ENCODE assay signal across 8 mouse cellular contexts in the genomic region with DNA sequence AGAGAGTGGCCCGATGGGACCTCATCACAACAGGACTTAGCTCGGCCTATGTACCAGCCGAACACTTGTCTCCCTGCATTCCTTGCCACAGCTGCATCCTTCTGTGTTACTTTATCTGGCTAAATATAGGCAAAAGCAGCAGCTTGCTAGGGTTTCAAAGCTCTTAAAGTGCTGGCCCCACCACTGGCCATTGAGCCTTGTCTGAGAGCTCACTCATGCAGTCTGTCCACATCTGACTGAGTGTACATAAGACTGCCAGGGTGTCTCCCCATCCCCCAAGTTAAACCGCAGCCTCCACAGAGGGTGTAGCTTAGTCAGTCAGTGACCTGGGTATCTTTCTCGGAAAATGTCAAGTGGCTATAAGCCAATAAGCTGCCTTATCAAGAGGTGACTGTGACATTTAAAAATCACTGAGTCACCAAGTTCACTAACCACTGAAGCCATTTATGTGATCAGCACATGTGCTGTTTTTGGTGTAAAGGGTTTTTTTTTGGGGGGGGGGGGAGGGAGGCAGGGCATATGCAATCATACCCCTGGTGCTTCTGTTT. TPM values are rescaled to one million over a fixed set of nuclear protein-coding genes. Genes with fewer than 3 reads are reported as not detected.
DNase-seq lines count a peak whose midpoint lies in the region; ATAC-seq and TF ChIP-seq lines count a peak whose summit lies in the region.

No protein-coding gene starts in this region.

- H3K9ac ChIP-seq in lung, embryonic 14.5 days, result no peak overlapping the region

- no peak overlapping the region for H3K4me2 ChIP-seq in lung, embryonic 14.5 days

- peak; percentile 42 for DNase-seq in lung, embryonic 14.5 days
- DNase-seq in lung, adult 2 months, result no peak
- DNase-seq in heart, postnatal 14 days, result peak; percentile 5 to 6
- DNase-seq in naive thymus-derived CD4-positive, alpha-beta T cell, adult 2 months (ENCODE audit: low read depth), result peak; percentile 45
- no peak for DNase-seq in midbrain, embryonic 10.5 days (ENCODE audit: low spot score)
- no peak for DNase-seq in thymus, adult 2 months
- DNase-seq in layer of hippocampus, adult 8-10 months (ENCODE audit: low spot score in 2 of 2), result no peak

- ATAC-seq in lung, embryonic 14.5 days (ENCODE audit: insufficient read depth), result peak; percentile 85
- peak; percentile 67 for ATAC-seq in activated CD4-positive, CD25-positive, alpha-beta regulatory T cell, adult 4 months

- intact Hi-C loops in heart, postnatal 14 days (cut with DNase I), result no loop called here

- no peaks in the 10 kb centered on the region for H3K27me3 ChIP-seq in lung, embryonic 14.5 days (ENCODE audit: insufficient read depth, low read length)
- H3K27me3 ChIP-seq in midbrain, embryonic 10.5 days (ENCODE audit: low read depth, poor library complexity, severe bottlenecking), result no peaks in the 10 kb centered on the region
- H3K27me3 ChIP-seq in thymus, adult 2 months (ENCODE audit: control insufficient read depth, insufficient read depth, low read length), result no peaks in the 10 kb centered on the region

- H3K9me3 ChIP-seq in lung, embryonic 14.5 days (ENCODE audit: low read depth, low read length), result no peaks in the 10 kb centered on the region
- H3K9me3 ChIP-seq in midbrain, embryonic 10.5 days (replicated peaks), result no peaks in the 10 kb centered on the region

- H3K36me3 ChIP-seq in lung, embryonic 14.5 days (ENCODE audit: insufficient read depth), result no peaks in the 10 kb centered on the region
- no peaks in the 10 kb centered on the region for H3K36me3 ChIP-seq in midbrain, embryonic 10.5 days
- no peaks in the 10 kb centered on the region for H3K36me3 ChIP-seq in thymus, adult 2 months (ENCODE audit: control insufficient read depth, insufficient read depth, low read length)

- no peak overlapping the region for H3K4me3 ChIP-seq in lung, embryonic 14.5 days (ENCODE audit: low read depth, low read length)
- no peak overlapping the region for H3K4me3 ChIP-seq in lung, adult 2 months (replicated peaks; ENCODE audit: extremely low read depth, low read depth, low read length)
- H3K4me3 ChIP-seq in midbrain, embryonic 10.5 days, result no peak overlapping the region
- no peak overlapping the region for H3K4me3 ChIP-seq in thymus, adult 2 months (ENCODE audit: control insufficient read depth, insufficient read depth, low read length)

- 0 out of 2 replicates have a peak overlapping the region, but pooled peaks have one; percentile 8 for H3K27ac ChIP-seq in lung, embryonic 14.5 days (ENCODE audit: low read depth)
- H3K27ac ChIP-seq in midbrain, embryonic 10.5 days (replicated peaks), result no peak overlapping the region
- H3K27ac ChIP-seq in thymus, adult 2 months (ENCODE audit: control insufficient read depth, insufficient read depth, low read length), result no peak overlapping the region

- H3K4me1 ChIP-seq in lung, embryonic 14.5 days (ENCODE audit: insufficient read depth), result no peaks in the 10 kb centered on the region
- no peaks in the 10 kb centered on the region for H3K4me1 ChIP-seq in lung, adult 2 months (ENCODE audit: control insufficient read depth, insufficient read depth, low read length)
- no peaks in the 10 kb centered on the region for H3K4me1 ChIP-seq in midbrain, embryonic 10.5 days
- peaks cover 10% of the 10 kb centered on the region for H3K4me1 ChIP-seq in thymus, adult 2 months (replicated peaks; ENCODE audit: control insufficient read depth, insufficient read depth, low read length)

- no peak for TF ChIP-seq POLR2A in lung, adult 2 months (IDR thresholded peaks at IDR 0.05; ENCODE audit: borderline replicate concordance, extremely low read depth, low read depth, low read length)
- TF ChIP-seq POLR2A in thymus, adult 2 months (IDR thresholded peaks at IDR 0.05; ENCODE audit: control insufficient read depth, extremely low read depth, insufficient read depth, low read length, poor library complexity), result no peak

- 38% methylated on average over 5 of the region's 5 CpGs for WGBS in lung, embryonic 14.5 days
- WGBS in lung, adult 2 months, result 41% methylated on average over 5 of the region's 5 CpGs
- 80% methylated on average over 5 of the region's 5 CpGs for WGBS in midbrain, embryonic 10.5 days
- WGBS in thymus, adult 2 months, result 23% methylated on average over 5 of the region's 5 CpGs

- TF ChIP-seq CTCF in lung, embryonic 14.5 days (IDR thresholded peaks at IDR 0.05; ENCODE audit: low read depth), result no peak
- TF ChIP-seq CTCF in lung, adult 2 months (IDR thresholded peaks at IDR 0.05; ENCODE audit: insufficient read depth, low read length), result no peak
- no peak for TF ChIP-seq CTCF in thymus, adult 2 months (IDR thresholded peaks at IDR 0.05; ENCODE audit: borderline replicate concordance, control insufficient read depth, extremely low read depth, insufficient read depth, low read length, poor library complexity)

RNA-seq across cellular contexts. Expression of gene Neb, which starts 59.2 kb away (rescaled TPM):
- polyA plus RNA-seq in lung, embryonic 14.5 days (2014; fragmentation: Nextera tagmentation; extraction: Ambion mirVana), result 0.59 and 1.3 TPM in 2 replicates
- 0.34 and 15.0 TPM in 2 replicates for polyA plus RNA-seq in lung, adult 2 months (2012; rRNA removed)
- 10 to 100 TPM; 24.7 to 38.1 TPM for polyA plus RNA-seq in activated CD4-positive, CD25-positive, alpha-beta regulatory T cell, adult 4 months (2017; shearing (Covaris generic))
- 1 to 10 TPM; 2.5 to 2.8 TPM for total RNA-seq in heart, postnatal 14 days (2021)
- 0.06 and 0.16 TPM in 2 replicates for polyA plus RNA-seq in midbrain, embryonic 10.5 days (2016; fragmentation: Nextera tagmentation; extraction: Ambion mirVana)
- polyA plus RNA-seq in thymus, adult 2 months (2012; rRNA removed), result 0.65 and 0.85 TPM in 2 replicates
- total RNA-seq in layer of hippocampus, adult 8-10 months (2022), result 1 to 10 TPM; 1.2 to 2.5 (median 1.8) TPM

Comparison
In these comparisons a context has a peak if more than half of its experiments do, and no peak if none do; other contexts are left out.
1. DNase-seq: peak in lung, embryonic 14.5 days (single experiment), heart, postnatal 14 days (2 of 2) and naive thymus-derived CD4-positive, alpha-beta T cell, adult 2 months (single experiment); none in lung, adult 2 months (single experiment), midbrain, embryonic 10.5 days (single experiment), thymus, adult 2 months (single experiment) and layer of hippocampus, adult 8-10 months (0 of 2).